Mouse (Mus musculus) brain, embryonic 14.5 days (tissue): Measurements from ENCODE around the gene Rundc3a.

ENCODE experiments used
- CTCF ChIP-seq: fragments of 200-500 bp; IDR thresholded peaks from 2 replicates; pipeline ENCODE4 v1.5.1; 2012; ENCODE audit warnings: inconsistent platforms, mild to moderate bottlenecking, moderate library complexity, borderline replicate concordance; ENCODE audit not compliant: insufficient read depth, insufficient read length; ENCODE audit errors: extremely low read depth
- POLR2A ChIP-seq: fragments of 200-500 bp; IDR thresholded peaks from 2 replicates; pipeline ENCODE4 v1.6.1; 2012; ENCODE audit warnings: mild to moderate bottlenecking, inconsistent platforms, borderline replicate concordance; ENCODE audit not compliant: poor library complexity, insufficient read depth, insufficient read length, severe bottlenecking; ENCODE audit errors: extremely low read depth

DNA sequence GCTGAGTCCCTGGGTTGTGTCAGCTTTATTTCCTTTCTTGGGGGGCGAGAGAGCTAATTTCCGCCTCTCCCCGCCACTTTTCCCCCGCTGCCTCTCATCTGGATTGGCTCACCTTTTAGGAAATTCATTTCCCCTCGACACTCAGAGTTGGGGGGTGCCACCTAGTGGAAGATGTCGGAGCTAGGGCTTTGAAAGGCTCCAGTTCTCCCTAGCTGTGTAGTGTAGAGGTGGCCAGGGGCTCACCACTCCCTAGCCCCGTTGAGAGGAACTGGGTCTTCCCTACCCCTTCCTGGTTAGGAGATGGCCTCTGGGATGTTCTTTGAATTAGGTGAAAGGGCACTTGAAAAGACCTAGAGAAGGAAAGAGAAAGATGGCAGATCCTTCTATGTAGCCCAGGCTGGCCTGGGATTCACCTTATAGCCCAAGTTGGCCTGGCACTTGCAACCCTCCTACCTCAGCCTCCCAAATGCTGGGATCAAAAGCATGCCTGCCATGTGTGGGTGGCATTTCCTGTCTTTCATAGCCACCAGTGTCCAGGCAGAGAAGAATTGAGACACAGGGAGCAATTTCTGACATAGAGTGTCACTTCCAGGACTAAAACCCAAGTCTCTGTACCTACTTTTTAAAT, 37.9 kb downstream of the Rundc3a start:
- peak; percentile 79 for TF ChIP-seq CTCF
- no peak for TF ChIP-seq POLR2A
